Mouse (Mus musculus) neural tube, embryonic 15.5 days (tissue): ENCODE results near the gene Ralgps2. TPM values are rescaled to one million over a fixed set of nuclear protein-coding genes. Genes with fewer than 3 reads are reported as not detected.
A peak's percentile ranks its signal among the peaks of the same experiment; 100 is the strongest.

ENCODE experiments used
- ATAC-seq: fragments of 200-750 bp; cut with Nextera tagmentation; 2 replicates; pipeline ENCODE4 v1.8.0; 2017; ENCODE audit warnings: mild to moderate bottlenecking, moderate TSS enrichment, moderate library complexity; ENCODE audit not compliant: low FRiP score
- H3K27ac ChIP-seq: fragments of 300-500 bp; sonication (generic); replicated peaks from 2 replicates; pipeline ENCODE4 v1.5.1; 2015; ENCODE audit warnings: mild to moderate bottlenecking, inconsistent platforms
- H3K27me3 ChIP-seq: fragments of 300-500 bp; sonication (generic); replicated peaks from 2 replicates; pipeline ENCODE4 v1.6.1; 2015; ENCODE audit warnings: inconsistent platforms
- H3K36me3 ChIP-seq: fragments of 300-500 bp; sonication (generic); 2 replicates; pipeline ENCODE4 v1.6.1; 2015; ENCODE audit warnings: inconsistent platforms
- H3K4me1 ChIP-seq: fragments of 300-500 bp; sonication (generic); 2 replicates; pipeline ENCODE4 v1.6.1; 2015; ENCODE audit warnings: inconsistent platforms
- H3K4me2 ChIP-seq: fragments of 300-500 bp; sonication (generic); 2 replicates; pipeline ENCODE4 v1.6.1; 2015; ENCODE audit warnings: inconsistent platforms, mild to moderate bottlenecking, moderate library complexity
- H3K4me3 ChIP-seq: fragments of 300-500 bp; sonication (generic); replicated peaks from 2 replicates; pipeline ENCODE4 v1.5.1; 2015; ENCODE audit warnings: mild to moderate bottlenecking, inconsistent platforms
- H3K9ac ChIP-seq: fragments of 300-500 bp; sonication (generic); replicated peaks from 2 replicates; pipeline ENCODE4 v1.6.1; 2015; ENCODE audit warnings: mild to moderate bottlenecking, inconsistent platforms
- H3K9me3 ChIP-seq: fragments of 300-500 bp; sonication (generic); replicated peaks from 2 replicates; pipeline ENCODE4 v1.6.1; 2016; ENCODE audit warnings: inconsistent platforms
- WGBS: fragments of 180-500 bp; shearing (Covaris S2); methylation state at CpG from one replicate; pipeline ENCODE4 v1.1.7; 2015; ENCODE audit warnings: mixed read lengths; 5-methylcytosine and 5-hydroxymethylcytosine counted together
- polyA plus RNA-seq: library from polyadenylated mRNA; unstranded; fragments of >200 nt; fragmentation: Nextera tagmentation; extraction: Ambion mirVana; gene quantifications from 2 replicates; pipeline ENCODE4 v1.2.1, GENCODE M21; 2015

The Ralgps2 gene
- polyA plus RNA-seq, 1 experiment from 2014 or later: 77.6 TPM

- Histone ChIP-seq H3K9me3 (no peaks in the 10 kb centered on the region), H3K4me1 (no peaks in the 10 kb centered on the region), H3K27me3 (no peaks in the 10 kb centered on the region), H3K4me3 (no peak overlapping the region), H3K4me2 (no peak overlapping the region), H3K27ac (no peak overlapping the region), H3K36me3 (no peaks in the 10 kb centered on the region; the same call in 1 of the 2 replicates), H3K9ac (no peak overlapping the region)
- 73% methylated on average over 6 of the region's 6 CpGs for WGBS
- ATAC-seq: no peak
Measured at GRCm38 (mm10) chr1:156801276-156801675, 138.2 kb downstream of the Ralgps2 start.

- no peaks in the 10 kb centered on the region for H3K9me3 ChIP-seq
- ATAC-seq: no peak
- no peaks in the 10 kb centered on the region for H3K4me1 ChIP-seq
- no peak overlapping the region for H3K27ac ChIP-seq
- H3K9ac ChIP-seq: no peak overlapping the region
- no peaks in the 10 kb centered on the region for H3K27me3 ChIP-seq
- no peak overlapping the region for H3K4me2 ChIP-seq
- 84% methylated on average over 9 of the region's 9 CpGs for WGBS
- H3K4me3 ChIP-seq: no peak overlapping the region
- H3K36me3 ChIP-seq: no peaks in the 10 kb centered on the region
Measured at GRCm38 (mm10) chr1:156796251-156796650, 143.2 kb downstream of the Ralgps2 start.

- 9% methylated on average over 5 of the region's 5 CpGs for WGBS
- H3K27me3 ChIP-seq: no peaks in the 10 kb centered on the region
Measured at GRCm38 (mm10) chr1:156789844-156790490, 149.5 kb downstream of the Ralgps2 start.

GRCm38 (mm10) chr1:156787164-156787863, 152.1 kb downstream of the Ralgps2 start:
- no peak for ATAC-seq
- Histone ChIP-seq H3K9me3 (no peaks in the 10 kb centered on the region), H3K9ac (no peak overlapping the region), H3K27ac (no peak overlapping the region), H3K4me2 (no peak overlapping the region), H3K36me3 (no peaks in the 10 kb centered on the region), H3K4me3 (no peak overlapping the region), H3K4me1 (peaks cover 26% of the 10 kb centered on the region), H3K27me3 (no peaks in the 10 kb centered on the region)
- 22% methylated on average over 6 of the region's 6 CpGs for WGBS

More at GRCm38 (mm10) chr1:156789844-156790490, 149.5 kb downstream of the Ralgps2 start:
- ATAC-seq: no peak
- H3K9me3 ChIP-seq: no peaks in the 10 kb centered on the region
- H3K9ac ChIP-seq: no peak overlapping the region
- peaks cover 13% of the 10 kb centered on the region; the same call in 1 of the 2 replicates for H3K4me1 ChIP-seq
- H3K4me2 ChIP-seq: no peak overlapping the region
- H3K27ac ChIP-seq: no peak overlapping the region
- H3K4me3 ChIP-seq: no peak overlapping the region
- H3K36me3 ChIP-seq: no peaks in the 10 kb centered on the region

GRCm38 (mm10) chr1:156786074-156786473, 153.4 kb downstream of the Ralgps2 start:
- Histone ChIP-seq H3K9ac (no peak overlapping the region), H3K4me1 (peaks cover 39% of the 10 kb centered on the region), H3K4me2 (no peak overlapping the region), H3K4me3 (no peak overlapping the region), H3K27ac (no peak overlapping the region), H3K27me3 (no peaks in the 10 kb centered on the region), H3K36me3 (no peaks in the 10 kb centered on the region), H3K9me3 (no peaks in the 10 kb centered on the region)
- 84% methylated on average over 2 of the region's 2 CpGs for WGBS
- ATAC-seq: no peak

- whole genome bisulfite sequencing: 85% methylated on average over 10 of the region's 10 CpGs
- H3K9me3 ChIP-seq: no peaks in the 10 kb centered on the region
- no peaks in the 10 kb centered on the region for H3K36me3 ChIP-seq
- H3K27ac ChIP-seq: no peak overlapping the region
- H3K4me1 ChIP-seq: peaks cover 47% of the 10 kb centered on the region
- no peak for ATAC-seq
- H3K27me3 ChIP-seq: no peaks in the 10 kb centered on the region
- no peak overlapping the region for H3K4me3 ChIP-seq
- no peak overlapping the region for H3K9ac ChIP-seq
- H3K4me2 ChIP-seq: no peak overlapping the region
Measured at GRCm38 (mm10) chr1:156784974-156785373, 154.5 kb downstream of the Ralgps2 start.

GRCm38 (mm10) chr1:156784116-156784515, 155.3 kb downstream of the Ralgps2 start:
- Histone ChIP-seq H3K36me3 (no peaks in the 10 kb centered on the region), H3K27ac (no peak overlapping the region), H3K4me1 (peaks cover 50% of the 10 kb centered on the region), H3K27me3 (no peaks in the 10 kb centered on the region), H3K9me3 (no peaks in the 10 kb centered on the region), H3K4me2 (no peak overlapping the region), H3K4me3 (no peak overlapping the region), H3K9ac (no peak overlapping the region)
- no peak for ATAC-seq
- 45% methylated on average over 5 of the region's 5 CpGs for WGBS

- no peaks in the 10 kb centered on the region for H3K27me3 ChIP-seq
- 0 out of 2 replicates have a peak, but pooled peaks have one; percentile 46 for ATAC-seq
- H3K4me2 ChIP-seq: no peak overlapping the region
- H3K27ac ChIP-seq: peak overlapping the region; percentile 71
- WGBS: 16% methylated on average over 14 of the region's 14 CpGs
- H3K9me3 ChIP-seq: no peaks in the 10 kb centered on the region
- no peak overlapping the region for H3K4me3 ChIP-seq
- no peaks in the 10 kb centered on the region for H3K36me3 ChIP-seq
- peaks cover 48% of the 10 kb centered on the region for H3K4me1 ChIP-seq
- no peak overlapping the region for H3K9ac ChIP-seq
Measured at GRCm38 (mm10) chr1:156781971-156782850, 157.2 kb downstream of the Ralgps2 start.

- H3K9ac ChIP-seq: 0 out of 2 replicates have a peak overlapping the region, but pooled peaks have one; percentile 14
- no peak overlapping the region for H3K4me3 ChIP-seq
- WGBS: 8% methylated on average over 12 of the region's 12 CpGs
- H3K4me1 ChIP-seq: peaks cover 46% of the 10 kb centered on the region
- no peaks in the 10 kb centered on the region for H3K36me3 ChIP-seq
- 0 out of 2 replicates have a peak overlapping the region, but pooled peaks have one; percentile 6 for H3K4me2 ChIP-seq
- peak; percentile 68; the same call in 1 of the 2 replicates for ATAC-seq
- no peaks in the 10 kb centered on the region for H3K27me3 ChIP-seq
- peak overlapping the region; percentile 71 for H3K27ac ChIP-seq
- H3K9me3 ChIP-seq: no peaks in the 10 kb centered on the region
Measured at GRCm38 (mm10) chr1:156781076-156781741, 158.2 kb downstream of the Ralgps2 start.

GRCm38 (mm10) chr1:156780234-156781005, 159.0 kb downstream of the Ralgps2 start:
- Histone ChIP-seq H3K36me3 (no peaks in the 10 kb centered on the region), H3K27me3 (no peaks in the 10 kb centered on the region), H3K9me3 (no peaks in the 10 kb centered on the region), H3K4me1 (peaks cover 46% of the 10 kb centered on the region), H3K4me3 (no peak overlapping the region), H3K27ac (peak overlapping the region; percentile 63), H3K9ac (no peak overlapping the region), H3K4me2 (no peak overlapping the region)
- ATAC-seq: no peak
- 50% methylated on average over 16 of the region's 16 CpGs for WGBS
